Mouse (Mus musculus) embryo, embryonic 10.5 days (tissue): ENCODE results near the gene Cntnap2.
A peak's percentile ranks its signal among the peaks of the same experiment; 100 is the strongest.

ENCODE experiments used
- DNase-seq: peaks from one replicate; pipeline ENCODE4 v3.0.0-alpha.2; 2015; ENCODE audit warnings: low spot score

Cntnap2 gene

GRCm38 (mm10) chr6:47306065-47306798, 2247.1 kb downstream of the Cntnap2 start:
- DNase-seq: no peak

- no peak for DNase-seq
Measured at GRCm38 (mm10) chr6:47306954-47307353, 2247.8 kb downstream of the Cntnap2 start.

- peak; percentile 80 for DNase-seq
Measured at GRCm38 (mm10) chr6:47314507-47315334, 2255.6 kb downstream of the Cntnap2 start.

- no peak for DNase-seq
Measured at GRCm38 (mm10) chr6:47315454-47315853, 2256.3 kb downstream of the Cntnap2 start.

GRCm38 (mm10) chr6:47317253-47317652, 2258.1 kb downstream of the Cntnap2 start:
- no peak for DNase-seq

- DNase-seq: peak; percentile 66
Measured at GRCm38 (mm10) chr6:47318705-47319104, 2259.5 kb downstream of the Cntnap2 start.

- DNase-seq: peak; percentile 71
Measured at GRCm38 (mm10) chr6:47319309-47319983, 2260.3 kb downstream of the Cntnap2 start.

- DNase-seq: no peak
Measured at GRCm38 (mm10) chr6:47323169-47323835, 2264.1 kb downstream of the Cntnap2 start.

- DNase-seq: no peak
Measured at GRCm38 (mm10) chr6:47323886-47324285, 2264.7 kb downstream of the Cntnap2 start.

- DNase-seq: no peak
Measured at GRCm38 (mm10) chr6:47328281-47328680, 2269.1 kb downstream of the Cntnap2 start.

- DNase-seq: peak; percentile 44
Measured at GRCm38 (mm10) chr6:47329212-47329611, 2270.1 kb downstream of the Cntnap2 start.

- no peak for DNase-seq
Measured at GRCm38 (mm10) chr6:47333016-47333415, 2273.9 kb downstream of the Cntnap2 start.

GRCm38 (mm10) chr6:47334377-47334776, 2275.2 kb downstream of the Cntnap2 start:
- no peak for DNase-seq

GRCm38 (mm10) chr6:47337300-47337699, 2278.1 kb downstream of the Cntnap2 start:
- DNase-seq: no peak

- no peak for DNase-seq
Measured at GRCm38 (mm10) chr6:47338113-47338512, 2279.0 kb downstream of the Cntnap2 start.

GRCm38 (mm10) chr6:47340813-47341502, 2281.8 kb downstream of the Cntnap2 start:
- no peak for DNase-seq

GRCm38 (mm10) chr6:47341503-47341884, 2282.3 kb downstream of the Cntnap2 start:
- DNase-seq: peak; percentile 5

- DNase-seq: no peak
Measured at GRCm38 (mm10) chr6:47343245-47343644, 2284.1 kb downstream of the Cntnap2 start.

- no peak for DNase-seq
Measured at GRCm38 (mm10) chr6:47344696-47345095, 2285.5 kb downstream of the Cntnap2 start.

GRCm38 (mm10) chr6:47350100-47350690, 2291.0 kb downstream of the Cntnap2 start:
- DNase-seq: no peak
